Mouse (Mus musculus) liver, embryonic 16.5 days (tissue): ENCODE results near the gene H2-Ab1. TPM values are rescaled to one million over a fixed set of nuclear protein-coding genes. Genes with fewer than 3 reads are reported as not detected.

Source experiments
- ATAC-seq: fragments of 200-750 bp; cut with Nextera tagmentation; 2 replicates; pipeline ENCODE4 v1.8.0; 2017; ENCODE audit warnings: low read depth, mild to moderate bottlenecking, moderate number of reproducible peaks, moderate library complexity
- H3K27ac ChIP-seq: fragments of 300-500 bp; sonication (generic); 2 replicates; pipeline ENCODE4 v1.5.1; 2014; ENCODE audit warnings: mild to moderate bottlenecking, low read length
- H3K27me3 ChIP-seq: fragments of 300-500 bp; sonication (generic); 2 replicates; pipeline ENCODE4 v1.6.1; 2014; ENCODE audit warnings: low read depth, low read length, mixed read lengths; ENCODE audit not compliant: control insufficient read depth, insufficient read depth
- H3K36me3 ChIP-seq: fragments of 300-500 bp; sonication (generic); 2 replicates; pipeline ENCODE4 v1.6.1; 2014; ENCODE audit warnings: mild to moderate bottlenecking; ENCODE audit not compliant: control insufficient read depth, insufficient read depth
- H3K4me1 ChIP-seq: fragments of 300-500 bp; sonication (generic); 2 replicates; pipeline ENCODE4 v1.6.1; 2014; ENCODE audit warnings: low read depth, low read length, mixed read lengths; ENCODE audit not compliant: control insufficient read depth
- H3K4me2 ChIP-seq: fragments of 300-500 bp; sonication (generic); 2 replicates; pipeline ENCODE4 v1.6.1; 2014; ENCODE audit warnings: low read depth, low read length, mixed read lengths
- H3K4me3 ChIP-seq: fragments of 300-500 bp; sonication (generic); 2 replicates; pipeline ENCODE4 v1.5.1; 2014; ENCODE audit warnings: low read depth, mild to moderate bottlenecking, low read length
- H3K9ac ChIP-seq: fragments of 300-500 bp; sonication (generic); 2 replicates; pipeline ENCODE4 v1.6.1; 2014; ENCODE audit warnings: low read depth, low read length
- H3K9me3 ChIP-seq: fragments of 300-500 bp; sonication (generic); replicated peaks from 2 replicates; pipeline ENCODE4 v1.6.1; 2016; ENCODE audit warnings: low read length; ENCODE audit not compliant: control insufficient read depth
- WGBS: fragments of 180-500 bp; shearing (Covaris S2); extraction: QIAGEN DNeasy Blood & Tissue Kit; methylation state at CpG from one replicate; pipeline ENCODE4 v1.1.7; 2014; ENCODE audit not compliant: insufficient replicate concordance; 5-methylcytosine and 5-hydroxymethylcytosine counted together
- polyA plus RNA-seq: library from polyadenylated mRNA; unstranded; fragments of >200 nt; fragmentation: Nextera tagmentation; extraction: Ambion mirVana; gene quantifications from 2 replicates; pipeline ENCODE4 v1.2.1, GENCODE M21; 2015

Gene H2-Ab1
- polyA plus RNA-seq, 1 experiment from 2014 or later, result 12.0 TPM

GRCm38 (mm10) chr17:34301670-34302190, 44.2 kb downstream of the H2-Ab1 start:
- 69% methylated on average over 4 of the region's 4 CpGs for WGBS
- Histone ChIP-seq H3K4me3 (no peak overlapping the region), H3K4me1 (no peaks in the 10 kb centered on the region), H3K36me3 (no peaks in the 10 kb centered on the region), H3K27ac (no peak overlapping the region), H3K27me3 (no peaks in the 10 kb centered on the region; the same call in 1 of the 2 replicates), H3K4me2 (no peak overlapping the region), H3K9ac (no peak overlapping the region), H3K9me3 (no peaks in the 10 kb centered on the region)
- no peak for ATAC-seq

DNA sequence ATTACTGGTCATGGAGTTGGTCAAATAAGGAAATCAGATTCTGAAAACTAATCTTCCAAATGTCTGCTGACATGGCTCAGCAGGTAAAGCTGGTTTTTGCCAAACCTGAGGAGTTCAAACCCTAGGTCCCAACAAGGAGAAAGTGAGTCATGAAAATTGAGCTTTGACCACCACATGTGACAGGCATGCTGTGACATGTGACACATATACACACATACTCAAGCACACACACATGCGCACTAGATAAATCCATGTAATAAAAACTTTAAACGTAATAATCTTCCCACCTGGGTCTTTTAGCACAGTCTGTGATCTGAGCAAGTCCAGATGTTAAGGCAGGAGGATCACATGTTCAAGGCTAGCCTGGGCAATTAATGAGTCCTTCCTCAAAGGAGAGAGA, 46.3 kb downstream of the H2-Ab1 start:
- 82% methylated on average over 2 of the region's 2 CpGs for WGBS
- 0 out of 2 replicates have a peak, but pooled peaks cover 3% of the 10 kb centered on the region for H3K27me3 ChIP-seq
- H3K9ac ChIP-seq, result no peak overlapping the region
- H3K9me3 ChIP-seq, result no peaks in the 10 kb centered on the region
- H3K4me2 ChIP-seq, result no peak overlapping the region
- H3K36me3 ChIP-seq, result no peaks in the 10 kb centered on the region
- no peaks in the 10 kb centered on the region for H3K4me1 ChIP-seq
- ATAC-seq, result no peak
- no peak overlapping the region for H3K27ac ChIP-seq
- no peak overlapping the region for H3K4me3 ChIP-seq

- H3K9ac ChIP-seq, result no peak overlapping the region
- no peak overlapping the region for H3K4me2 ChIP-seq
- no peak for ATAC-seq
- no peak overlapping the region for H3K27ac ChIP-seq
- 0 out of 2 replicates have a peak, but pooled peaks cover 3% of the 10 kb centered on the region for H3K27me3 ChIP-seq
- H3K36me3 ChIP-seq, result no peaks in the 10 kb centered on the region
- H3K4me3 ChIP-seq, result no peak overlapping the region
- WGBS, result 13% methylated on average over 4 of the region's 4 CpGs
- H3K9me3 ChIP-seq, result no peaks in the 10 kb centered on the region
- no peaks in the 10 kb centered on the region; the same call in 1 of the 2 replicates for H3K4me1 ChIP-seq
These were observed 47.3 kb downstream of the H2-Ab1 start for GRCm38 (mm10) chr17:34304751-34305150.

DNA sequence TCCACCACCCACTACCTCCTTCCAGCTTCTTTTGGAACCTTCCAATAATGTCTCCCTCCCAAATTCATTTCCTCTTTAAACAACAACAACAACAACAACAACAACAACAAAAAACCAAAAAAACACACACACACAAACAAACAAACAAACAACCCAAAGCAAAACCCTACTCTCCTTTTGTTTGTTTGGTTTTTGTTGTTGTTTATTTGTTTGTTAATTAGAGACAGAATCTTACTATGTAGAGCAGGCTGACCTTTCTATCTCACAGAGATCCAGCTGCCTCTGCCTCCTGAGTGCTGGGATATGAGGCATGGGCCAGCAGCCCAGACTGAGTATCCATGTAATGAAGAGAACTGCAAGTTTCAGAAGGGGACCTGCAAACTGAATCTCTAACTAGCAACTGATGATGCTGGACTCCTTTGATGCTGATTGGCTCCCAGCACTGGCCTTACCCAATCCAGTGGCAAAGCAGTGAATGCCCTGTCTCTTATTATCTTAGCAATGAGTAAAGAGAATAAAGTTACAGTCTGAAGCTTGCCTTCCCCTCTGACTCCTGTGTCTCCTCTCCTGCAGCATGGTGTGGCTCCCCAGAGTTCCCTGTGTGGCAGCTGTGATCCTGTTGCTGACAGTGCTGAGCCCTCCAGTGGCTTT, 48.0 kb downstream of the H2-Ab1 start, which contains the start of gene H2-Eb1:
Gene H2-Eb1, plus strand, starts transcription at position 488 of the 651 bp plus-strand sequence.
- ATAC-seq, result peak; percentile 61
- H3K9ac ChIP-seq, result no peak within 1 kb of the TSS
- no peaks in the 10 kb centered on the region for H3K36me3 ChIP-seq
- H3K4me1 ChIP-seq, result no peaks in the 10 kb centered on the region; the same call in none of the 2 replicates
- no peak within 1 kb of the TSS for H3K27ac ChIP-seq
- H3K27me3 ChIP-seq, result 0 out of 2 replicates have a peak, but pooled peaks cover 3% of the 10 kb centered on the region
- no peak within 1 kb of the TSS for H3K4me2 ChIP-seq
- H3K9me3 ChIP-seq, result no peaks in the 10 kb centered on the region
- no peak within 1 kb of the TSS for H3K4me3 ChIP-seq

DNA sequence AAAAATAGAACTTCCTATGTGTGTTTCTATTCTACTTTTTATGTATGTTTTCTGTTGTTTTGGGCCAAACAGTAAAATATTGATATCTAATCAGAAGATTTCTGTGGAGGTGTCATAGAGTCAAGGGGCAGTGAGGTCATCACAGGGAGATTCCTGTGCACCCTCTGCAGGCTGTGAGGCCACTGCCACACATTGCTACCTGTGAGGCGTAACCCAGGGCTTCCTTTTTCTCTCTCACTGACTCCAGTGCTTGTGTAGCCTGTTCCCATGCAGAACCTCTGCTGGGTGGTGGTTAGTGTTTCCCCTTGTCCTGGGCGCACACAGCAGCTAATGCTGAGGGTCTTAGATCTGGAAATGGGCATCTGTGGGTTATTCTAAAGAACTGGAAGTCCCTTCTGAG, 48.9 kb downstream of the H2-Ab1 start:
- Histone ChIP-seq H3K27me3 (0 out of 2 replicates have a peak, but pooled peaks cover 3% of the 10 kb centered on the region), H3K4me1 (no peaks in the 10 kb centered on the region; the same call in none of the 2 replicates), H3K36me3 (no peaks in the 10 kb centered on the region), H3K9me3 (no peaks in the 10 kb centered on the region), H3K27ac (no peak overlapping the region), H3K4me2 (no peak overlapping the region), H3K9ac (no peak overlapping the region), H3K4me3 (no peak overlapping the region)
- ATAC-seq, result no peak
- WGBS, result 47% methylated on average over 2 of the region's 2 CpGs

- Histone ChIP-seq H3K27ac (no peak overlapping the region), H3K27me3 (0 out of 2 replicates have a peak, but pooled peaks cover 3% of the 10 kb centered on the region), H3K36me3 (no peaks in the 10 kb centered on the region), H3K4me3 (no peak overlapping the region), H3K9ac (no peak overlapping the region), H3K9me3 (no peaks in the 10 kb centered on the region), H3K4me2 (no peak overlapping the region), H3K4me1 (no peaks in the 10 kb centered on the region; the same call in none of the 2 replicates)
- ATAC-seq, result no peak
These were observed 49.7 kb downstream of the H2-Ab1 start for GRCm38 (mm10) chr17:34307216-34307615.

- Histone ChIP-seq H3K36me3 (no peaks in the 10 kb centered on the region), H3K27ac (no peak overlapping the region), H3K4me1 (no peaks in the 10 kb centered on the region; the same call in none of the 2 replicates), H3K9ac (no peak overlapping the region), H3K9me3 (no peaks in the 10 kb centered on the region), H3K4me3 (no peak overlapping the region), H3K4me2 (no peak overlapping the region), H3K27me3 (0 out of 2 replicates have a peak, but pooled peaks cover 3% of the 10 kb centered on the region)
- WGBS, result 51% methylated on average over 4 of the region's 4 CpGs
- ATAC-seq, result no peak
These were observed 50.7 kb downstream of the H2-Ab1 start for GRCm38 (mm10) chr17:34308161-34308560.

DNA sequence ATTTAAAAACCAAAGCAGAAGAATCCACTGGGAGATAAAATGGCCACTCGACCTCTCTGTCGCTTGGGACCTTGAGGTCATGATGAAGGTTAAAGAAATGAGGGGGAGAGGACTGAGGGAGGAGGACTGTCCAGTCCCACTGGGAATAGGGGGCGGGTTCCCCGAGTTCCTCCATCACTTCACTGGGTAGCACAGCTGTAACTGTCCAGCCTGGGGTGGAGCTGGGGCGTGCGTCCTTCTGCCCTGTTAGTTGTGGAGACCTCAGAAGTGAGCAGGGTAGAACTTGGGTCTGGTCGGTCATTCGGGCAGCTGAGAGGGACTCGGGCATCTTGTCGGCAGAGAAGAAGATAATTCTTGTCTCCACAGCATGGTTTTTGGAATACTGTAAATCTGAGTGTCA, 51.7 kb downstream of the H2-Ab1 start:
- Histone ChIP-seq H3K27ac (no peak overlapping the region), H3K27me3 (0 out of 2 replicates have a peak, but pooled peaks cover 3% of the 10 kb centered on the region), H3K4me1 (no peaks in the 10 kb centered on the region; the same call in none of the 2 replicates), H3K4me2 (peak overlapping the region; percentile 71), H3K36me3 (no peaks in the 10 kb centered on the region), H3K4me3 (peak overlapping the region; percentile 59), H3K9ac (peak overlapping the region; percentile 43), H3K9me3 (no peaks in the 10 kb centered on the region)
- 37% methylated on average over 10 of the region's 10 CpGs for WGBS
- ATAC-seq, result no peak

GRCm38 (mm10) chr17:34309683-34310385, 52.3 kb downstream of the H2-Ab1 start:
- H3K27me3 ChIP-seq, result 0 out of 2 replicates have a peak, but pooled peaks cover 3% of the 10 kb centered on the region
- H3K4me2 ChIP-seq, result peak overlapping the region; percentile 71
- WGBS, result 27% methylated on average over 38 of the region's 38 CpGs
- H3K4me1 ChIP-seq, result no peaks in the 10 kb centered on the region; the same call in none of the 2 replicates
- H3K27ac ChIP-seq, result no peak overlapping the region
- peak overlapping the region; percentile 59 for H3K4me3 ChIP-seq
- no peaks in the 10 kb centered on the region for H3K36me3 ChIP-seq
- no peaks in the 10 kb centered on the region for H3K9me3 ChIP-seq
- ATAC-seq, result peak; percentile 43; the same call in 1 of the 2 replicates
- peak overlapping the region; percentile 43 for H3K9ac ChIP-seq
